Mouse (Mus musculus) CH12.LX (cell line): ENCODE results near the gene Rnf20. TPM values are rescaled to one million over a fixed set of nuclear protein-coding genes. Genes with fewer than 3 reads are reported as not detected.

Source experiments
- DNase-seq: peaks from one replicate; pipeline ENCODE4 v3.0.0-alpha.2; 2013; ENCODE audit errors: extremely low read depth
- H3K27ac ChIP-seq: 2 replicates; pipeline ENCODE4 v1.5.1; 2012; ENCODE audit warnings: low read depth, mild to moderate bottlenecking, control low read depth, moderate library complexity; ENCODE audit not compliant: insufficient read depth
- H3K27me3 ChIP-seq: replicated peaks from 2 replicates; pipeline ENCODE3; 2012; ENCODE audit warnings: inconsistent platforms
- H3K36me3 ChIP-seq, 2 experiments: replicated peaks in 1 of 2; 2 replicates each; pipeline versions ENCODE3 to v1.6.1; 2012; ENCODE audit warnings: inconsistent platforms in 1 of 2, low read length in 1 of 2, mild to moderate bottlenecking in 1 of 2, mixed read lengths in 1 of 2, moderate library complexity in 1 of 2; ENCODE audit not compliant: control insufficient read depth in 1 of 2, insufficient read depth in 1 of 2
- H3K4me1 ChIP-seq, 2 experiments: 2 replicates each; pipeline ENCODE4 v1.6.1; 2012; ENCODE audit warnings: inconsistent platforms in 1 of 2, moderate library complexity in 1 of 2; ENCODE audit not compliant: insufficient read depth in 2 of 2, control insufficient read depth in 1 of 2
- H3K4me2 ChIP-seq: 2 replicates; pipeline ENCODE4 v1.6.1; 2012; ENCODE audit warnings: low read depth, mild to moderate bottlenecking, control low read depth; ENCODE audit not compliant: poor library complexity, insufficient read depth, severe bottlenecking
- H3K4me3 ChIP-seq, 3 experiments: fragments of 150-350 bp in 1 of 3; sonication (generic) in 1 of 3; replicated peaks in 1 of 3; 2 replicates each; pipeline versions ENCODE3 to v1.5.1; 2011 to 2012; ENCODE audit warnings: low read depth in 2 of 3, low read length in 2 of 3, mild to moderate bottlenecking in 2 of 3, moderate library complexity in 2 of 3, control low read depth in 1 of 3, improper control_type of control experiment in 1 of 3, inconsistent platforms in 1 of 3, mixed read lengths in 1 of 3; ENCODE audit not compliant: poor library complexity in 1 of 3
- H3K79me2 ChIP-seq: replicated peaks from 2 replicates; pipeline ENCODE4 v1.6.1; 2012; ENCODE audit warnings: mild to moderate bottlenecking, moderate library complexity; ENCODE audit not compliant: control insufficient read depth, poor library complexity, insufficient read depth, severe bottlenecking; ENCODE audit errors: extremely low read depth
- H3K9ac ChIP-seq: 2 replicates; pipeline ENCODE4 v1.6.1; 2012; ENCODE audit warnings: low read depth, mild to moderate bottlenecking, control low read depth, moderate library complexity; ENCODE audit not compliant: insufficient read depth
- H3K9me3 ChIP-seq: replicated peaks from 2 replicates; pipeline ENCODE3; 2012; ENCODE audit warnings: low read length, inconsistent platforms, mixed read lengths
- BHLHE40 ChIP-seq: IDR thresholded peaks from 2 replicates; pipeline ENCODE4 v1.6.1; 2011; ENCODE audit warnings: mild to moderate bottlenecking, low read depth, low read length, improper control_type of control experiment
- CTCF ChIP-seq, 2 experiments: IDR thresholded peaks in 1 of 2; conservative IDR thresholded peaks in 1 of 2; 2 replicates each; pipeline ENCODE4 v1.5.1; 2011 to 2012; ENCODE audit warnings: low read depth in 2 of 2, low read length in 2 of 2, improper control_type of control experiment in 1 of 2, inconsistent platforms in 1 of 2, mild to moderate bottlenecking in 1 of 2, moderate library complexity in 1 of 2
- E2F4 ChIP-seq: IDR thresholded peaks from 2 replicates; pipeline ENCODE4 v1.6.1; 2011; ENCODE audit warnings: low read depth, low read length, improper control_type of control experiment; ENCODE audit not compliant: insufficient replicate concordance
- ELF1 ChIP-seq: IDR thresholded peaks from 2 replicates; pipeline ENCODE4 v1.6.1; 2014; ENCODE audit warnings: low read depth, mild to moderate bottlenecking, inconsistent platforms, low read length, improper control_type of control experiment
- GABPA ChIP-seq: IDR thresholded peaks from 2 replicates; pipeline ENCODE4 v1.6.1; 2012; ENCODE audit warnings: low read depth, low read length, improper control_type of control experiment, inconsistent platforms; ENCODE audit not compliant: insufficient replicate concordance
- NELFE ChIP-seq: IDR thresholded peaks from 2 replicates; pipeline ENCODE4 v1.6.1; 2011; ENCODE audit warnings: low read depth, low read length, improper control_type of control experiment
- RAD21 ChIP-seq: IDR thresholded peaks from 2 replicates; pipeline ENCODE4 v1.6.1; 2011; ENCODE audit warnings: low read depth, mild to moderate bottlenecking, low read length, improper control_type of control experiment, moderate library complexity
- UBTF ChIP-seq: IDR thresholded peaks from 2 replicates; pipeline ENCODE4 v1.6.1; 2012; ENCODE audit warnings: low read depth, mild to moderate bottlenecking, inconsistent platforms, low read length, improper control_type of control experiment, moderate library complexity
- ZC3H11A ChIP-seq: IDR thresholded peaks from 2 replicates; pipeline ENCODE4 v1.6.1; 2012; ENCODE audit warnings: low read depth, mild to moderate bottlenecking, inconsistent platforms, low read length, improper control_type of control experiment
- dilution Hi-C: fragments of 300-500 bp; cut with MboI; formaldehyde crosslinking; loops from 2 replicates; pipeline ENCODE4 v1.14.3; 2020; ENCODE audit warnings: low sequenced_read_pairs; ENCODE audit not compliant: extremely low pct_unique_long_range_greater_than_20kb, extremely low pct_ligation_motif_present
- in situ Hi-C: fragments of 300-500 bp; cut with MboI; formaldehyde crosslinking; loops from 3 replicates; pipeline ENCODE4 v1.14.3; 2019; ENCODE audit warnings: low sequenced_read_pairs, low pct_ligation_motif_present, low pct_unique_long_range_greater_than_20kb, mixed read lengths
- polyA plus RNA-seq: library from polyadenylated mRNA; unstranded; fragments of >175 nt; gene quantifications from 2 replicates; pipeline ENCODE4 v1.2.1, GENCODE M21; 2012; ENCODE audit warnings: low read depth; ENCODE audit not compliant: insufficient read length
- total RNA-seq, 2 experiments: library from RNA; depleted of rRNA; stranded (reverse); fragments of 300-350 nt in 1 of 2; fragments of >200 nt in 1 of 2; gene quantifications; 2 replicates each; pipeline ENCODE4 v1.2.3; 2012 to 2014

Rnf20 gene
- total and polyA plus RNA-seq, 3 experiments = 47.9 to 61.5 (median 50.6) TPM

GRCm38 (mm10) chr4:49597183-49598100 is 34.4 kb upstream of the Rnf20 start, which contains the start of gene Tmem246:
TSS of gene Tmem246 (minus strand) at chr4:49597876.
- dilution Hi-C loops = no loop called here
- no peaks in the 10 kb centered on the region for H3K9me3 ChIP-seq
- no peaks in the 10 kb centered on the region for H3K4me1 ChIP-seq
- peak within 1 kb of the TSS in 2 of 3 experiments; percentile 42 to 59 for H3K4me3 ChIP-seq
- peak within 1 kb of the TSS; percentile 74 for H3K4me2 ChIP-seq
- H3K36me3 ChIP-seq = no peaks in the 10 kb centered on the region
- no peak within 1 kb of the TSS for H3K9ac ChIP-seq
- DNase-seq = no peak
- H3K27ac ChIP-seq = no peak within 1 kb of the TSS
- no peaks in the 10 kb centered on the region for H3K27me3 ChIP-seq
- TF ChIP-seq ZC3H11A = no peak
- no peaks in the 10 kb centered on the region for H3K79me2 ChIP-seq
- in situ Hi-C loops = no loop called here

- Histone ChIP-seq H3K9ac (no peak overlapping the region), H3K36me3 (no peaks in the 10 kb centered on the region), H3K9me3 (no peaks in the 10 kb centered on the region), H3K79me2 (no peaks in the 10 kb centered on the region), H3K4me1 (no peaks in the 10 kb centered on the region), H3K27me3 (no peaks in the 10 kb centered on the region), H3K27ac (no peak overlapping the region), H3K4me2 (no peak overlapping the region), H3K4me3 (no peak overlapping the region)
- no peak for TF ChIP-seq GABPA
- TF ChIP-seq ZC3H11A = no peak
- TF ChIP-seq NELFE = no peak
- TF ChIP-seq UBTF = no peak
- no peak for TF ChIP-seq E2F4
- TF ChIP-seq ELF1 = no peak
- no peak for TF ChIP-seq BHLHE40
- DNase-seq = no peak
- dilution Hi-C loops = no loop called here
- in situ Hi-C loops = no loop called here
Measured at GRCm38 (mm10) chr4:49603161-49603560, 28.6 kb upstream of the Rnf20 start.

DNA sequence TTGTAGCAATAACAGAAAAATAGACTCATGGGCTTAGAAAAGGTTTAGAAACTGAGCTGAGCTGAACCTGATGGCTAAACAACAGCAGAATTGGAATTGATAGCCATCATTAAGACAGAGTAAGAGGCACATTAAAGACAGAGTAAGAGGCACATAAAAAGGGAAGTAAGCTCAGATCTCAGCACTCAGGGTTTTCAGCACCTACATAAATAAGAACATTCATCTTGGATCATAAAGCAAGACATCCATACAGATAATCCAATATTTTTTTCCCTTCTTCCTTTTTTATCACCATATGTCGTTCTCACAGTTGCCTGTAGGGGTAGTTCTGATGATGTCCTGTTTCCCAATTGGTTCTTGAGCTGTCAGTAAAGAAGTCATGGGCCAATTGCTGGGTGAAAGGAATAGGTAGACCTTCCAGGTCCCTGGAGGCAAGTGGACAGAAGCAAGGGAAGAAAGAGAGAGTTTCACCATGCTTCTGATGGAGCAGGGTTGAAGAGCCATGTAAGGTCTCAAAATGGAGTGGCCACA is 27.7 kb upstream of the Rnf20 start:
- no peak for TF ChIP-seq RAD21
- TF ChIP-seq CTCF (conservative IDR thresholded peaks at IDR 0.05 in 1 of 2, IDR thresholded peaks at IDR 0.05 in 1 of 2; ENCODE audit: low read depth in 2 of 2, low read length in 2 of 2) = 0 out of 4 replicates have a peak, but pooled peaks of 1 of the 2 experiments have one; percentile 2
- Histone ChIP-seq H3K9me3 (no peaks in the 10 kb centered on the region), H3K4me3 (no peak overlapping the region), H3K27ac (no peak overlapping the region), H3K27me3 (no peaks in the 10 kb centered on the region), H3K79me2 (no peaks in the 10 kb centered on the region), H3K9ac (no peak overlapping the region), H3K4me2 (no peak overlapping the region), H3K4me1 (no peaks in the 10 kb centered on the region), H3K36me3 (no peaks in the 10 kb centered on the region)
- no peak for DNase-seq
- dilution Hi-C loops (no loop called here), in situ Hi-C loops (no loop called here)
